Mouse (Mus musculus): ENCODE results near the gene Map2k1. TPM values are rescaled to one million over a fixed set of nuclear protein-coding genes. Genes with fewer than 3 reads are reported as not detected.
"Not testable (repeated sequence)": the region's sequence is repeated elsewhere in the genome, so short reads cannot be mapped to it uniquely, and the experiment has no call there.

Map2k1 gene
- total RNA-seq, 2 experiments from 2014 or later: 65.1 to 65.5 TPM

- DNase-seq: no peak
Measured at GRCm38 (mm10) chr9:64202331-64202730, 51.1 kb downstream of the Map2k1 start.

GRCm38 (mm10) chr9:64199897-64200296 is 53.5 kb downstream of the Map2k1 start:
- no peak for DNase-seq

DNA sequence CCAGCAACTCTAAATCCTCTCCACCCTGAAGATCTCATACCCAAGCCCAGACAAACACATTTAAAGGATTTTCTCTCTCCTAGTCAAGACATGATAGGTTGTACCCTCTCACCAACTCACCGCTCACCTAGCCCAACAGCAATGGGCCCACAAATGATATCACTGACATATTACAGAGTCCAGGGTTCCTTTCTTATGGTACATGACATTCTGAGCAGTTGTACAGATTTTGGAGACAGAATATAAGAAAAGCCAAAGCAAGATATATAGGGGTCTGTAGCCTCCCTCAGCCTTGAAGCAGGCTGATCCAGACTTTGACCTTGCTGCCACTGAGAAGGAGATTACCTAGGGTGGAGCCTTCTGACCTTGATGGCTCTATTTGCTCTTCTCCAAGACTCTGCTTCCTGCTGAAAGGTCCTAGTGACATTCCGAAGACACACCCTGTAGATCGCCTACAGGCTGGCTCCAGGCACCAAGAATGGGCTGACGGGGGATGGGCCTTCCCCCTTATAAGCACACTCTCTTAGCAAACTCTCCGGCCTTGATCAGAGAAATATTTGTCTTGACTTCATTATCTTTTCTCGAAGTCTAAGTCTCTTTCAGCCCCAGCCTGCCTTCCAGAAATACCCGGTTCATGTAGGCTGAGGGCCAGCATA is 54.5 kb downstream of the Map2k1 start:
- not testable (repeated sequence) for DNase-seq

- DNase-seq: no peak
Measured at GRCm38 (mm10) chr9:64198068-64198762, 55.2 kb downstream of the Map2k1 start.

GRCm38 (mm10) chr9:64197524-64197923 is 55.9 kb downstream of the Map2k1 start:
- no peak for DNase-seq

- peak; percentile 11 for DNase-seq
Measured at GRCm38 (mm10) chr9:64195554-64195953, 57.9 kb downstream of the Map2k1 start.

DNA sequence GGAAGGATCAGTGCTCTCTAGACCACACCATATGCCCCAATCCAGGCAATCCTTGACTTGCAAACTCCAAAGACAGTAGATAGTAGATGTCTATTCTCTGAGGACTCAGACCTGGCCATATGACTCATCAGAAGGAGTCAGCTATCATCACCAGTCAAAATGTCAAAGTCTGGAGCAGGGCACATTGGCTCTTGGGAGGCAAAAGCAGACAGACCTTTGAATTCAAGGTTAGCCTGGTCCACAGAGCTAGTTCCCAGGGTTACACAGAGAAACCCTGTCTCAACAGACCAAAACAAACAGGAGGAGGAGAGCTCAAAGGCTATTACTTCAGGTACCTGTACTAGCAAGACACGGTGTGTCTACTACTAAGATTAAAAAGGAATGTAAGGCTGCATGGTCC is 59.6 kb downstream of the Map2k1 start:
- no peak for DNase-seq

GRCm38 (mm10) chr9:64184166-64184840 is 69.1 kb downstream of the Map2k1 start:
- no peak for DNase-seq

DNA sequence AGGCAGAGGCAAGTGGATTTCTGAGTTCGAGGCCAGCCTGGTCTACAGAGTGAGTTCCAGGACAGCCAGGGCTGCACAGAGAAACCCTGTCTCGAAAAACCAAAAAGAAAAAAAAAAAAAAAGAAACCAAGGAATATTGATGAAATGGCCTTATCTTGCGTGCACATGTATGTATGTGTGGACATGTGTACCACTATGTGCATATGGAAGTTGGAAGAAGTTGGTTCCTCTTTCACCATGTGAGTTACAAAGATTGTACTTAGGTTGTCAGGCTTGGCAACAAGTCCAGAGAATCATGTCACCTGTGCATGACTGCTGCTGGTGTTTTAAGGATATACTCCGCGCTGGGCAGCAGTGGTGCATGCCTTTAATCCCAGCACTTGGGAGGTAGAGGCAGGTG is 70.1 kb downstream of the Map2k1 start:
- not testable (repeated sequence) for DNase-seq

- DNase-seq: peak; percentile 92
Measured at GRCm38 (mm10) chr9:64178974-64179646, 74.3 kb downstream of the Map2k1 start, which contains the start of gene Snapc5. Gene Snapc5, plus strand, starts transcription at chr9:64179274.

DNA sequence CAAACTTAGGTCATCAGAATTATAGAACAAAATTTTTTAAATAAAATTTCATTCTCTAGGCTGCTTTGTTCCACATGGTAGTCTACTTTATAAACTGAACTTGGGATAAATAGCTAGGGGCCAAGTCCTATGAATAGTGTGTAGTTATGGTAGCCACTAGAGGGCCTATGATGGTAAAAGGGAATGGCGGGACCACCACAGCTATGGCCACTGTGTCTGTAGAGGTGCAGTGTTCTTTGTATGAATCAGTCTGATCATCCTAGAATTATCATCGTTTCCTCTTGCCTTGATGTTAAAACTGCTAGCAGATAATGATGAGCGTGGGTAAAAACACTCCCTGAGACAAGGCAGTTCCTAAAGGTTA is 74.8 kb downstream of the Map2k1 start:
- DNase-seq: no peak

DNA sequence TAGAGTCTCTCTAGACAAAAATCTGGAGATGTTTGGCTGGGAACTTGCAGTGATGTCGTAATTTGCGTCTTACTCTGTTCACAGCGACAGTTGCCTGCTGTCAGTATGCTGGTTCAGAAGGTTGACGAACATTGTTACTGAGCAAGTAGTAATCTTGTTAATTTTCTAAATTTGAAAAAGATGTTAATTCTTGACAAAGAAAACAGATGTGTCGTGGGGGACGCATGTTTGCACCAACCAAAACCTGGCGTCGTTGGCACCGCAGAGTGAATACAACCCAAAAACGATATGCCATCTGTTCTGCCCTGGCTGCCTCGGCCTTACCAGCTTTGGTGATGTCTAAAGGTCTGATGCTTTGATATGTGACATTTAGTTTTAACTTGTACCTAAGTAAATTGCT is 78.1 kb downstream of the Map2k1 start:
- DNase-seq: no peak

GRCm38 (mm10) chr9:64174766-64175165 is 78.7 kb downstream of the Map2k1 start:
- DNase-seq: no peak

DNA sequence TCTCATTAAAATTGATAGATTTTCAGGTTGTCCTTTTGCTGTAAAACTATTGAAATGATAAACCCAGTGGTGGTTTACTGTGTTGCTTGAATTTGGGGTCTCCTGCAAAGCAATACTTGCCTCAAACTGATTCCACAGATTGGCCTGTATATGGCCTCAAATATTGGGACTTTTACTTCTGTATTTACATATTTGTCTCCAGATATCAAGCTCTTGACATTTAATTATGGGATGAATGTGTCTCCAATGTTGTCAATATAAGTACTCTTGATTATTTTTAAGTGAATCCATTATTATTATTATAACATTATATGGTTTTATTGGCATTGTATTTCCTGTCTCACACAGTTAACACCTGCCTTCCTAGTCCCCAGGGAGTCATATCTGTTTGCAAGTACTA is 79.1 kb downstream of the Map2k1 start:
- DNase-seq: no peak

DNA sequence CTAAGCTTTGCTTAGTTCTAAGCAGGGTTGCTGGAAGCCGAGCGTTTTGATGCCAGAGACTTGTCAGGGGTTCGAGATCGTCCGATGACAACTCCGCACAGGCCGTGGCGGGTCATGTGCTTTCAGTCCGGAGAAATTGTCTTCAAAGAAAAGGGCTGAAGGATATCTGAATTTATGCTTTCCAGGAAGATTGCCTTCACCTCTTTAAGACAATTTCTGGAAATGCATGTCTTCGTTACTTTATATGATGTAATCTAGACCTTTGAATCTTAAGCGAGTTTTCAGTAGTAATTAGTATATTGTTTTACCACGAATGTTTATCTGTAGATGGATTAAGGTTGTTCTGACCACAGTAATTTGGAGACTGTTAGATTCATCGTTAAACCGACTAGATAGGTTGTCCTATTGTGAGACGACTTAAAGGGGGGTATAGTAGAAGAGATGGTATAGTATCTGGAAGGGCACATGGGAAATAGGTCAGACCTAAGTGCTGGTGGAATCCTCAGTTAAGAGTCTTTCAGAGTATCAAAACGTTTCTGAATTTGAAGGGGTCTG is 79.7 kb downstream of the Map2k1 start:
- DNase-seq: no peak

- DNase-seq: peak; percentile 84
Measured at GRCm38 (mm10) chr9:64172816-64173665, 80.4 kb downstream of the Map2k1 start, which contains the start of the genes Zwilch and Rpl4. Gene Zwilch, minus strand, starts transcription at chr9:64173104. Gene Rpl4, plus strand, starts transcription at chr9:64173375.

DNA sequence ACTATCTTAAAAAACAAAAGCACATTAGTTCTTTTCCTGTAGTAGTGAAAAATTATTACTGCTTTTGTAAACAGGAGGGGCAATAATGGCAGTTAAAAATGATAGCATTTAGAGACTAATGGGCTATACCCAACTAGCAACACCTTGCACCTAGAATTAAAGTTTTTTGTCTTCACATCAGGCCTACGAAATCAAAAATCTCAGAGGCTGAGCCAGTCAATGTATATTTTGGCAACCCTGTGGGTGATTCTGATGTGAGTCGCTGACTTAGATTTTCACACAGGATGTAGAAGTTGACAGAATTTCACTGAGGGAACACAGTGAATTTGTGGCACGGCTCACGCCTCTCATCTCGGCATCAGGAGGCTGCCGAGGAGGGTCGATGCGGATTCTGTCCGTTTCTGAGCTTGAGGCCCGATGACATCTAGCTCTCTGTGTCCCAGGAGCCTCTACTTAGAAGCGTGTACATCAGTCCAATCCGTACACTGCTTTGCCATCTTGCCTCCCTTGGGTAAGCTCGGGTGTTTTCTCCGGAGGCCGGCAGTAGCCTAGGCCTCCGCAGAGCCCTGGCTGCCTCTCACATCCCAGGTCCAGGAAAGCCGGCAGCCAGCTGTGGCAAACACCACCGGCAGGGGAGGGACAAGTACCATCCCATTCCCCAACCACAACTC is 81.2 kb downstream of the Map2k1 start:
- no peak for DNase-seq

DNA sequence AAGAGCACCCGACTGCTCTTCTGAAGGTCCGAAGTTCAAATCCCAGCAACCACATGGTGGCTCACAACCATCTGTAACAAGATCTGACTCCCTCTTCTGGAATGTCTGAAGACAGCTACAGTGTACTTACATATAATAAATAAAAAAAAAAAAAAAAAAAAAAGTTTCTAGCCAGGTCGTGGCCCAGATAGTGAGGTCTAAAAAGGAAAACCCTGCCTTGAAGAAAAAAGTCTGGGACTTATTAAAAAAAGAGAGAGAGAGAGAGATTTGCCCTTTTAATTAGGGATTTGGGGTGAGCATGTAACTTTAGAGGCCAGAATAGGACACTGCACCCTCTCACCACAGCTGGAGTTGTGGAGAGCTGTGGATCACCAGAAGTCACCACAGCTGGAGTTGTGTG is 83.5 kb downstream of the Map2k1 start:
- DNase-seq: not testable (repeated sequence)

- DNase-seq: no peak
Measured at GRCm38 (mm10) chr9:64160471-64160870, 93.0 kb downstream of the Map2k1 start.

DNA sequence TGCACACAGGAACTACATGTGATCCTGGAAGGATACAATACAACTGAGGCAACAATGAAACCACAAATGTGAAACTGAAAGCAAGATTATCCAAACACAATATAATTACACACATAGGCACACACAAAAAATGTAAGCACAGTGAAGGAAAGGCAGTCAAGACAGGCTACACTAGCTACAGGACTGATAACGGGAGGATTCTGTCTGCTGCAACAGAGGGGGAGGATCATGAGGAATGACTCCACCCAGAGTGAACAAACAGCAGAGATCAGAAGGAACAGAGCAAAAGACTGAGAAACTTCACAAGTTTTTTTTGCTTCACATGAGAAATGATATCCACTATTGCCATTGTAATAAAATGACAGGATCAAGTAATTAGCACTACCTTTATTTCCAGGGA is 96.8 kb downstream of the Map2k1 start:
- DNase-seq: no peak

GRCm38 (mm10) chr9:64139879-64140278 is 113.6 kb downstream of the Map2k1 start:
- DNase-seq: no peak

All from heart, postnatal 4 days (tissue).